Mouse (Mus musculus) CH12.LX (cell line): ENCODE measurements around the gene Acoxl.

ENCODE experiments used
- CTCF ChIP-seq, 2 experiments: IDR thresholded peaks in 1 of 2; conservative IDR thresholded peaks in 1 of 2; 2 replicates each; pipeline ENCODE4 v1.5.1; 2011 to 2012; ENCODE audit warnings: low read depth in 2 of 2, low read length in 2 of 2, improper control_type of control experiment in 1 of 2, inconsistent platforms in 1 of 2, mild to moderate bottlenecking in 1 of 2, moderate library complexity in 1 of 2
- HCFC1 ChIP-seq: IDR thresholded peaks from 2 replicates; pipeline ENCODE4 v1.6.1; 2012; ENCODE audit warnings: low read depth, mild to moderate bottlenecking, inconsistent platforms, low read length, improper control_type of control experiment
- KAT2A ChIP-seq: IDR thresholded peaks from 2 replicates; pipeline ENCODE4 v1.6.1; 2012; ENCODE audit warnings: low read length, improper control_type of control experiment, inconsistent platforms; ENCODE audit not compliant: insufficient replicate concordance
- MAFK ChIP-seq: IDR thresholded peaks from 2 replicates; pipeline ENCODE4 v1.6.1; 2011; ENCODE audit warnings: low read length, improper control_type of control experiment; ENCODE audit not compliant: insufficient replicate concordance
- MAX ChIP-seq: IDR thresholded peaks from 2 replicates; pipeline ENCODE4 v1.6.1; 2011; ENCODE audit warnings: low read length, improper control_type of control experiment
- NELFE ChIP-seq: IDR thresholded peaks from 2 replicates; pipeline ENCODE4 v1.6.1; 2011; ENCODE audit warnings: low read depth, low read length, improper control_type of control experiment
- POLR2A ChIP-seq: IDR thresholded peaks from 2 replicates; pipeline ENCODE4 v1.6.1; 2011; ENCODE audit warnings: low read depth, mild to moderate bottlenecking, improper control_type of control experiment, low read length
- TCF12 ChIP-seq: IDR thresholded peaks from 2 replicates; pipeline ENCODE4 v1.6.1; 2014; ENCODE audit warnings: low read depth, mild to moderate bottlenecking, inconsistent platforms, low read length, improper control_type of control experiment
- UBTF ChIP-seq: IDR thresholded peaks from 2 replicates; pipeline ENCODE4 v1.6.1; 2012; ENCODE audit warnings: low read depth, mild to moderate bottlenecking, inconsistent platforms, low read length, improper control_type of control experiment, moderate library complexity
- USF1 ChIP-seq: IDR thresholded peaks from 2 replicates; pipeline ENCODE4 v1.6.1; 2014; ENCODE audit warnings: low read depth, mild to moderate bottlenecking, inconsistent platforms, low read length, improper control_type of control experiment
- ZMIZ1 ChIP-seq: IDR thresholded peaks from 2 replicates; pipeline ENCODE4 v1.6.1; 2012; ENCODE audit warnings: low read depth, mild to moderate bottlenecking, inconsistent platforms, low read length, improper control_type of control experiment

GRCm38 (mm10) chr2:128092451-128092850, 253.8 kb downstream of the Acoxl start:
- TF ChIP-seq POLR2A (no peak), ZMIZ1 (no peak), KAT2A (no peak), UBTF (no peak), HCFC1 (no peak), TCF12 (no peak), MAFK (no peak), NELFE (no peak), MAX (0 out of 2 replicates have a peak, but pooled peaks have one; percentile 19), USF1 (no peak), CTCF (conservative IDR thresholded peaks at IDR 0.05 in 1 of 2, IDR thresholded peaks at IDR 0.05 in 1 of 2; ENCODE audit: low read depth in 2 of 2, low read length in 2 of 2) (no peak)
